Mouse (Mus musculus) brain, embryonic 14.5 days (tissue): ENCODE measurements around the gene Rps8. TPM values are rescaled to one million over a fixed set of nuclear protein-coding genes. Genes with fewer than 3 reads are reported as not detected.
A peak's percentile ranks its signal among the peaks of the same experiment; 100 is the strongest.

Experiments
- DNase-seq: peaks from one replicate; pipeline ENCODE4 v3.0.0-alpha.2; 2011; ENCODE audit warnings: low read depth
- CTCF ChIP-seq: fragments of 200-500 bp; IDR thresholded peaks from 2 replicates; pipeline ENCODE4 v1.5.1; 2012; ENCODE audit warnings: inconsistent platforms, mild to moderate bottlenecking, moderate library complexity, borderline replicate concordance; ENCODE audit not compliant: insufficient read depth, insufficient read length; ENCODE audit errors: extremely low read depth
- POLR2A ChIP-seq: fragments of 200-500 bp; IDR thresholded peaks from 2 replicates; pipeline ENCODE4 v1.6.1; 2012; ENCODE audit warnings: mild to moderate bottlenecking, inconsistent platforms, borderline replicate concordance; ENCODE audit not compliant: poor library complexity, insufficient read depth, insufficient read length, severe bottlenecking; ENCODE audit errors: extremely low read depth
- polyA plus RNA-seq: library from polyadenylated mRNA; depleted of rRNA; stranded (reverse); fragments of >200 nt; gene quantifications from 2 replicates; pipeline ENCODE4 v1.2.3, GENCODE M21; 2012

Rps8 gene
- polyA plus RNA-seq, 1 experiment: 897 TPM

GRCm38 (mm10) chr4:117131198-117131597 lies 24.8 kb downstream of the Rps8 start:
- TF ChIP-seq CTCF: no peak
- TF ChIP-seq POLR2A: no peak
- no peak for DNase-seq

GRCm38 (mm10) chr4:117130790-117131189 lies 25.3 kb downstream of the Rps8 start:
- TF ChIP-seq CTCF (no peak), POLR2A (no peak)
- no peak for DNase-seq

- DNase-seq: no peak
- TF ChIP-seq CTCF (no peak), POLR2A (no peak)
Measured at GRCm38 (mm10) chr4:117127991-117128686, 27.9 kb downstream of the Rps8 start.

- TF ChIP-seq POLR2A: no peak
- no peak for TF ChIP-seq CTCF
- DNase-seq: no peak
Measured at GRCm38 (mm10) chr4:117126675-117127290, 29.3 kb downstream of the Rps8 start, which contains the start of gene Tctex1d4. TSS of gene Tctex1d4 (plus strand) at chr4:117126794.

GRCm38 (mm10) chr4:117125910-117126674 lies 30.0 kb downstream of the Rps8 start:
- DNase-seq: peak; percentile 46

GRCm38 (mm10) chr4:117125348-117125909 lies 30.6 kb downstream of the Rps8 start, which contains the start of gene Btbd19:
TSS of gene Btbd19 (minus strand) at chr4:117125725.
- TF ChIP-seq POLR2A (no peak), CTCF (no peak)
- peak; percentile 88 for DNase-seq

More at GRCm38 (mm10) chr4:117125910-117126674, 30.0 kb downstream of the Rps8 start:
- TF ChIP-seq CTCF (no peak), POLR2A (no peak)

GRCm38 (mm10) chr4:117124518-117125347 lies 31.3 kb downstream of the Rps8 start:
- TF ChIP-seq CTCF (no peak), POLR2A (no peak)
- DNase-seq: no peak

GRCm38 (mm10) chr4:117124218-117124517 lies 31.9 kb downstream of the Rps8 start:
- no peak for DNase-seq
- no peak for TF ChIP-seq CTCF
- no peak for TF ChIP-seq POLR2A

- no peak for DNase-seq
- TF ChIP-seq POLR2A (no peak), CTCF (no peak)
Measured at GRCm38 (mm10) chr4:117123546-117124217, 32.4 kb downstream of the Rps8 start.

- TF ChIP-seq CTCF: no peak
- no peak for TF ChIP-seq POLR2A
- DNase-seq: no peak
Measured at GRCm38 (mm10) chr4:117122209-117122608, 33.8 kb downstream of the Rps8 start.
